Mouse (Mus musculus) limb, embryonic 12.5 days (tissue): ENCODE data around the gene Asz1. TPM values are rescaled to one million over a fixed set of nuclear protein-coding genes. Genes with fewer than 3 reads are reported as not detected.

ENCODE experiments used
- ATAC-seq: fragments of 200-750 bp; cut with Nextera tagmentation; 2 replicates; pipeline ENCODE4 v1.8.0; 2017; ENCODE audit warnings: low read depth, moderate TSS enrichment; ENCODE audit not compliant: insufficient number of reproducible peaks, insufficient read depth, low FRiP score, low TSS enrichment
- H3K27ac ChIP-seq: fragments of 300-500 bp; sonication (generic); 2 replicates; pipeline ENCODE4 v1.5.1; 2016; ENCODE audit warnings: mild to moderate bottlenecking, moderate library complexity
- H3K27me3 ChIP-seq: fragments of 300-500 bp; sonication (generic); 2 replicates; pipeline ENCODE4 v1.6.1; 2016; ENCODE audit warnings: mild to moderate bottlenecking, moderate library complexity
- H3K36me3 ChIP-seq: fragments of 300-500 bp; sonication (generic); 2 replicates; pipeline ENCODE4 v1.6.1; 2016; ENCODE audit warnings: mild to moderate bottlenecking, moderate library complexity
- H3K4me1 ChIP-seq: fragments of 300-500 bp; sonication (generic); replicated peaks from 2 replicates; pipeline ENCODE4 v1.6.1; 2016
- H3K4me2 ChIP-seq: fragments of 300-500 bp; sonication (generic); 2 replicates; pipeline ENCODE4 v1.6.1; 2016; ENCODE audit warnings: mild to moderate bottlenecking, moderate library complexity
- H3K4me3 ChIP-seq: fragments of 300-500 bp; sonication (generic); replicated peaks from 2 replicates; pipeline ENCODE4 v1.5.1; 2016; ENCODE audit warnings: mild to moderate bottlenecking
- H3K9ac ChIP-seq: fragments of 300-500 bp; sonication (generic); replicated peaks from 2 replicates; pipeline ENCODE4 v1.6.1; 2016; ENCODE audit warnings: mild to moderate bottlenecking, moderate library complexity
- H3K9me3 ChIP-seq: fragments of 300-500 bp; sonication (generic); 2 replicates; pipeline ENCODE4 v1.6.1; 2016; ENCODE audit warnings: mild to moderate bottlenecking, moderate library complexity
- WGBS: fragments of 180-500 bp; shearing (Covaris S2); methylation state at CpG from one replicate; pipeline ENCODE4 v1.1.7; 2016; 5-methylcytosine and 5-hydroxymethylcytosine counted together
- polyA plus RNA-seq: library from polyadenylated mRNA; unstranded; fragments of >200 nt; fragmentation: Nextera tagmentation; extraction: Ambion mirVana; gene quantifications from 2 replicates; pipeline ENCODE4 v1.2.1, GENCODE M21; 2016

Asz1 gene
- not detected in 2 replicates for polyA plus RNA-seq

DNA sequence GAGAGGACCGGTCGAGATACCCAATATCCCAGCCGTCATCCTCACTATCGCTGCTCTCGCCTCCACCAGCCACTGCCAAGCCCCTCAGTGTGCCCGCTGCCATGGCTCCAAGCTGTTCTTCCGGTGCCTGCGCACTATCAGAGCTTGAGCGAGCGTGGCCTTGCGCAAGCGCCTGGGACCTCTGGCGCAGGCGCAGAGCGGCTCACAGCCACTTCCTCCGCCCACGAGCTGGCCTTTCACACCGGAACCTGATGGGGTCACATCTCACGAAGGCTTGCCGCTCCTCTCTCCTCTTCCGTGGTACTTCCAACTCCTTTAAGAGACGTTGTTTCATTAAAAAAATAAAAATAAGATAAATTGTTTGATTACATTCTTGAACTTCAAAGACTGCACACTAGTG lies at the start of gene Asz1:
Gene Asz1 (minus strand): TSS at position 128 of the 400 bp plus-strand sequence.
- 94% methylated on average over 22 of the region's 22 CpGs for WGBS
- H3K36me3 ChIP-seq, result no peaks in the 10 kb centered on the region
- H3K4me1 ChIP-seq, result 0 out of 2 replicates have a peak, but pooled peaks cover 2% of the 10 kb centered on the region
- H3K4me3 ChIP-seq, result no peak within 1 kb of the TSS
- H3K9me3 ChIP-seq, result no peaks in the 10 kb centered on the region
- H3K4me2 ChIP-seq, result no peak within 1 kb of the TSS
- H3K27me3 ChIP-seq, result no peaks in the 10 kb centered on the region
- H3K27ac ChIP-seq, result no peak within 1 kb of the TSS
- no peak for ATAC-seq
- no peak within 1 kb of the TSS for H3K9ac ChIP-seq

DNA sequence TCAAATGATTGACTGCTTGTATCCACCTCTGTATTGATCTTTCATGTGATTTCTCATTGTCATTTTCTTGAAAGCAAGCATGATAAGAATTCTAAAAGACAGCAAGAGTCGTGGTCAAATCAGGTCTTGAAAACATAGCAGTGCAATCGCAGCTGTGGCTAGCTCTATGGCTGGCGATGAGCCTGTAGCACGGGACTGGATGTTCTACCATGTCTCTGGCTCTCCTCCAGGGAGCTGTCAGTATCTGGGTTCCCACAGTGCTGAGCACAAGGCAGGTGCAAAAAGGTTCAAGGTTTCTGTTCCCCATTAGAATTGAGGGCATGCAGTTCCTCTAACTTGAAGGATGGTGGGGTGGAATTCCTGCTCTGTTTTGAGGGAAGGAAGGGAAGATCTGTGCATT lies 44.2 kb upstream of the Asz1 start:
- H3K36me3 ChIP-seq, result no peaks in the 10 kb centered on the region
- WGBS, result 84% methylated on average over 4 of the region's 4 CpGs

DNA sequence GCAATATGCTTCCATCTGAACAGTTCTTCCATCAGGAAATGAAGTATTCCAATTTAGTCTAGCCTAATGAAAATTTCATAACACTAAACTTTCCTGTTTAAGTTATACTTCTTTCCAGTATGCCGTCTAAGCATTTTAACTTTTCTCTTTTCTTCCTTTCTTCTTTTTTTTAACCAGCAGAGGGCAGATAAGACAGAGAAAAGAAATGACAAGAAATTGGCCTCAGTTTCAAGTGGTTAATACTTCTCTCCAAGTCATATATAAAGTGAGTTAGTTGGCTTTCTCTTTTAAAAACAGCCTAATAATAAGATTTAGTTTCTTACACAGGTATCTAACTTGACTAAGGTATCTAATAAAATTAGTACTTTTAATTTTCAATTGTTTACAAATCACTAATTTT lies 26.4 kb upstream of the Asz1 start:
- no peaks in the 10 kb centered on the region for H3K4me1 ChIP-seq
- no peaks in the 10 kb centered on the region for H3K9me3 ChIP-seq
- no peak overlapping the region for H3K4me2 ChIP-seq
- H3K27me3 ChIP-seq, result no peaks in the 10 kb centered on the region
- no peak overlapping the region for H3K9ac ChIP-seq
- 51% methylated on average over 1 of the region's 1 CpGs for WGBS
- no peak overlapping the region for H3K27ac ChIP-seq
- H3K36me3 ChIP-seq, result no peaks in the 10 kb centered on the region
- no peak overlapping the region for H3K4me3 ChIP-seq
- ATAC-seq, result no peak

More for the DNA sequence above, 44.2 kb upstream of the Asz1 start:
- no peak overlapping the region for H3K9ac ChIP-seq
- H3K4me2 ChIP-seq, result no peak overlapping the region
- H3K4me1 ChIP-seq, result no peaks in the 10 kb centered on the region
- H3K4me3 ChIP-seq, result no peak overlapping the region
- no peak overlapping the region for H3K27ac ChIP-seq
- no peaks in the 10 kb centered on the region for H3K27me3 ChIP-seq
- no peak for ATAC-seq
- H3K9me3 ChIP-seq, result no peaks in the 10 kb centered on the region

DNA sequence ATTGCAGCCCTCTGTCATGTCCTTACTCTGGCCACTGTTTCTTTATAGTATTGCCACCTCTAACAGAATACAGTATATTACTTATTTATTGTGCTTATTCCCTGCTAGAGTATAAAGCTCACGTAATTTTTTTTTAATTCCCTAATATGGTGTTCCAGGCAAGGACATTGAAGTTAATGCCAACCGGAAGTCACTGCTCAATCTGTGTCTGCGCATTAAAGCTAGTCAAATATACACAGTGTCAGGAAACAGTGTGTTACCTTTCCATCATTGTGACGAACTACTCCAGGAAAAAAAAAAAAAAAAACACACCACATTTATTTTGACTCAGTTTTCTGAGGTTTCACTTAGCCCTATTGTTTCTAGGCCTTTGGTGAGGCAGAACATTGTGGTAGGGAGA lies 19.2 kb upstream of the Asz1 start:
- no peaks in the 10 kb centered on the region for H3K36me3 ChIP-seq
- H3K4me3 ChIP-seq, result no peak overlapping the region
- no peaks in the 10 kb centered on the region for H3K4me1 ChIP-seq
- H3K4me2 ChIP-seq, result no peak overlapping the region
- 89% methylated on average over 4 of the region's 4 CpGs for WGBS
- no peak for ATAC-seq
- no peaks in the 10 kb centered on the region for H3K9me3 ChIP-seq
- H3K27me3 ChIP-seq, result no peaks in the 10 kb centered on the region
- no peak overlapping the region for H3K27ac ChIP-seq
- no peak overlapping the region for H3K9ac ChIP-seq

DNA sequence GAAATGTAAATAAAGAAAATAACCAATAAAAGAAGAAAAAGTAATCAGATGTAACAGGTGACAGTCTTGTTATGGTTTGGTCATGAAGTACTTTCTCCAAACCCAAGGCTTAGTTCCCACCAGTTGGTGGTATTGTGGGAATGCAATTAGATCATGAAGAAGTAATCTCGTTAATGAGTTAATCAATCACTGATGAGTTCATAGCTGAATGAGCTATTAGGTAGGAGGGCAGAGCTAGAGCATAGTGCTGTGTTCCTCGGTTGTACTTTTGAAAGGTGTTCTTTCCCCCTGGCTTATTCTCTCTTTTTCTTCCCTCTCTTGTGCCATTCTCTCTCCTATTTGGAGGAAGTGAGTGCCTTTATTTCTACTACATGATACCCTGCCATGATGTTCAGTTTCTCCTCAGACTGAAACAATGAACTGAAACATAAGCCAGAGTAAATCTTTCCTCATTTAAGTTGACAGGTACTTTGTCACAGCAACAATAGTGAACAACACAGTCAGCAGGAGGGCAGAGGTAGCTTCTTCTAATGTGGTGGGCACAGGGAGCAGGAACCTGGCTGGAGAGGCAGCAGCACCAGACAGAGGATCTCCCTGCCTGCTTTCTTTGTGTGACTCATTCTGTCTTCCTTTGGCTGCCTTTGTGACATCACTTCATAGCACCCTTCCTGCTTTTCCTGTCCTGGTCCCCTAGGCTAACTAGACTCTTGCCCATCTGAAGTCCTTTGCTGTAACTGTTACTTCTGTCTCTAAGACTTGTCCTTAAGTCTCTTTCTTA lies 18.5 kb upstream of the Asz1 start:
- H3K27ac ChIP-seq, result no peak overlapping the region
- H3K36me3 ChIP-seq, result no peaks in the 10 kb centered on the region

DNA sequence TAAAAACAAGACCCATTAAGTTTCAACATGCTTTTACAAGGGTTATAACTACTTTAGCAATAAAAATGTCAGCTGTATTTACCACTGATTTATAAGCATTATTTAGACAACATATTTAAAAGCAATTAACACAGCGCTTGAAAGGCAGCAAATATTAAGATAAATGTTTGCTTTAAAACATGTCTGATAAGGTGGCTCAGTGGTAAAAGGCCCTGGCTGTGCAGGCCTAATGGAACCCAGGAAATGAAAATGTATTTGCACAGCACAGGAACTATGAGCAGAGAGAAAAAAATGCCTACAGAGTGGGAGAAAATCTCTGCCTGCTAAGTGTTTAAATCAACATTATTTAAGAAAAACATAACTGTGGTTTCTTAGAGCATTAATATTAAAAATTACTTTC lies 12.0 kb downstream of the Asz1 start:
- H3K4me1 ChIP-seq, result no peaks in the 10 kb centered on the region
- H3K4me2 ChIP-seq, result no peak overlapping the region
- WGBS, result 34% methylated on average over 1 of the region's 1 CpGs
- H3K27ac ChIP-seq, result no peak overlapping the region
- H3K36me3 ChIP-seq, result no peaks in the 10 kb centered on the region
- no peak overlapping the region for H3K4me3 ChIP-seq
- no peaks in the 10 kb centered on the region for H3K9me3 ChIP-seq
- ATAC-seq, result no peak
- no peak overlapping the region for H3K9ac ChIP-seq
- no peaks in the 10 kb centered on the region for H3K27me3 ChIP-seq

More for the DNA sequence above, 18.5 kb upstream of the Asz1 start:
- Histone ChIP-seq H3K9me3 (no peaks in the 10 kb centered on the region), H3K4me1 (no peaks in the 10 kb centered on the region), H3K27me3 (no peaks in the 10 kb centered on the region), H3K9ac (no peak overlapping the region), H3K4me2 (no peak overlapping the region), H3K4me3 (no peak overlapping the region)
- WGBS, result 71% methylated on average over 2 of the region's 2 CpGs
- no peak for ATAC-seq

DNA sequence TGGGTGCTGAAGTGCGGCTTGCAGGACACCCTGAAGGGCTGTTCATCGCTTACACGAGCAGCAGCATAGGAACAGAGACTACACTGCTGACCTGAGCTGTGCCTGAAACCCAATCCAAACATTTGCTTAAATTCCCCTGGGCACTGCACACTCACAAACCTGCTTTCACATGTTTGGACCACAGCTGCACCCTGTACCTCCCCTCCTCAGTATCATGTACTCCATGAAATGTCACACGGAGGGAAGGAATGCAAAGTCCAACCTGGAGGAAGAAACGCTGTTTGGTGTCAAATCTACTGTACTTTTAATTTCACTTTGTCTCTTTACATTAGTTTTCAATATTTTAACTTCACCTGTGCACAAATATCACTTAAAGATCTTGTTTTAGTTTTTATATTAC lies 19.8 kb downstream of the Asz1 start:
- 84% methylated on average over 5 of the region's 5 CpGs for WGBS
- no peak for ATAC-seq
- Histone ChIP-seq H3K9me3 (no peaks in the 10 kb centered on the region), H3K27ac (no peak overlapping the region), H3K4me3 (no peak overlapping the region), H3K4me2 (no peak overlapping the region), H3K27me3 (no peaks in the 10 kb centered on the region), H3K9ac (no peak overlapping the region), H3K4me1 (no peaks in the 10 kb centered on the region), H3K36me3 (no peaks in the 10 kb centered on the region)

DNA sequence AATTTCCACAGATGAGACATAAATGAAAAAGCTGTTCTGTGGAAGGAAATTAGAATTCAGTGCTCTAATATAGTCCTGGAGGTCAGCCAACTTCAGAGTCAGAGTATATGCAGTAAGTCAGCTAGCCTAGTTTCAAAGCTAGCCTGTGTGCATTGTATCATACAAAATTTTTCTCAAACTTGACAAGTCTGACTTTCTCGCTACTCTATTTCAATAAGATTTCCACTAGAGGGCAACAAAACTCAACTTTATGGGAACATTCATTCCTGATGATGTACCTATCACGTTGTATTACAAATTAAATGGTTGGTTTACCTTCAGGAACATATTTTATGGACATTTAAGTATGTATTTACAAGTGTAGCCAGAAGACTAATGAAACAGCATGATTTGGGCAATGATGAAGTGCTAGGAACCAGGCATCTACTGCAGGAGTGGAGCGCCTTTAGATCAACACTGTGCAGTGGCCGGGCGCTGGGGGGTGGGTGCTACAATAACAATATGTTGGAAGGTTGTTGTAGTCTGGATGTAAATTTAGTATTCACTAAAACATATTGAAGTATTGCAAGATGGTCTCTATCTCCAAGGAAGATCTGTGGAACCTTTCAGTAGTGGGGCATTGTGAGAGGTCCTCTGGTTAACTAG lies 21.6 kb downstream of the Asz1 start:
- Histone ChIP-seq H3K36me3 (no peaks in the 10 kb centered on the region), H3K9ac (no peak overlapping the region), H3K4me2 (no peak overlapping the region), H3K4me1 (no peaks in the 10 kb centered on the region), H3K27me3 (no peaks in the 10 kb centered on the region), H3K27ac (no peak overlapping the region), H3K9me3 (no peaks in the 10 kb centered on the region), H3K4me3 (no peak overlapping the region)
- no peak for ATAC-seq
- WGBS, result 59% methylated on average over 5 of the region's 5 CpGs

DNA sequence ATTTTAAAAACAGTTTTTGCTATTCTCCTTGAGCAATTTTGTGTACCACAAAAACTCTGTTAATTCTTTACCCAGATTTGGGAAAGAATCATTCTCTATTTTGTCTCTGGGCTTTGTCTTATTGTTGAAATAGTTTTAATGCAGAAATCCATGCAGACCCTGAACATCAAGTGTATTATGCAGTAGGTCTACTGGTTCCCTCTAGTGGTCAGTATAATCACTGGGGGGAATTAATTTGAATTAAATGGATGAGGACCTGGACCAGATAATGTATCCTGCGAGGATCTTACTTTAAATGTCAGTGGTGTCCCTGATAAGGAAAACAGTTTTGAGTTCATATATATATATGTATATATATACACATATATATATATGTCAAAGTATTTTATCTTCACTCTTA lies 30.2 kb downstream of the Asz1 start:
- Histone ChIP-seq H3K4me2 (no peak overlapping the region), H3K27ac (no peak overlapping the region), H3K9ac (no peak overlapping the region), H3K4me1 (peaks cover 7% of the 10 kb centered on the region; the same call in 1 of the 2 replicates), H3K27me3 (no peaks in the 10 kb centered on the region), H3K36me3 (no peaks in the 10 kb centered on the region), H3K9me3 (no peaks in the 10 kb centered on the region), H3K4me3 (no peak overlapping the region)
- WGBS, result 37% methylated on average over 1 of the region's 1 CpGs
- no peak for ATAC-seq

DNA sequence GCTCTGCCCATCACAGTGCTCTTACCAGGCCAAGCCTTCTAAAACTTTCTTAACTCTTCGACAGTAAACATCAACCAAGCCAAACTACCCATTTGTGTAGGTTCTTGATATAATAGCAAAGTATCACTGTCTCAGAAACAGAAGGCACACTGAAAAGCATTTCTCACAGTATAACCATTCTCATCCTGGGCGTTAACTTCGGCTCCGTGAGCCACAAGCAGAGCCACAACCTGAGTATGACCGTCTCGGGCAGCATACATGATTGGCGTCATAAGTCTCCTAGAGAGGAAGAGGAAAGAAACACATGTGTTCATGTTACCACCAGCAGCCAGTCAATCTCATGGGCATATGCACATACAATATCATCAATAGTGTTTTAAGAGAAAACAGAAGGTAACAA lies 31.9 kb downstream of the Asz1 start:
- no peaks in the 10 kb centered on the region for H3K9me3 ChIP-seq
- no peak overlapping the region for H3K9ac ChIP-seq
- H3K4me2 ChIP-seq, result no peak overlapping the region
- no peak for ATAC-seq
- peaks cover 7% of the 10 kb centered on the region; the same call in 1 of the 2 replicates for H3K4me1 ChIP-seq
- H3K4me3 ChIP-seq, result no peak overlapping the region
- H3K27ac ChIP-seq, result no peak overlapping the region
- no peaks in the 10 kb centered on the region for H3K27me3 ChIP-seq
- no peaks in the 10 kb centered on the region for H3K36me3 ChIP-seq
- WGBS, result 76% methylated on average over 7 of the region's 7 CpGs

DNA sequence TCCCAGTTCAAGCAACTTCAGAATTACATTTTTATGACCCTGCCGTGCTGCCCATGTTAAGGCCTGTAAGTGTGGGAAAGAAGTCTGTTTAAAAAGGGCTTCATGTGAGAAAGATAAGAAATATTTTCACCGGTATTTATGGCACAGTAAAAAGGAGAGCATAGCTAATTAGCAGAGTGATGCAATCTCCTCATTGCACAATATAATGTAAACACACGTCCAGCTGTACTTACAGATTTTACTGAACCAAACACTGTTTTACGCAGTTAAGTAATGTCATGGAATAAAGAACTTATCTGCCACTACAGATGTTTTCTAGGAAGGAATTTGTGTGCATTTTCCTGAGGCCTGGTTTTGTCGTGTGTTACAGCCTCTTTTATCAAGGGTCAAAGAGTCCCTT lies 32.3 kb downstream of the Asz1 start:
- no peak overlapping the region for H3K4me2 ChIP-seq
- WGBS, result 37% methylated on average over 5 of the region's 5 CpGs
- no peaks in the 10 kb centered on the region for H3K27me3 ChIP-seq
- ATAC-seq, result no peak
- no peaks in the 10 kb centered on the region for H3K36me3 ChIP-seq
- H3K9me3 ChIP-seq, result no peaks in the 10 kb centered on the region
- no peak overlapping the region for H3K4me3 ChIP-seq
- H3K4me1 ChIP-seq, result peaks cover 7% of the 10 kb centered on the region; the same call in 1 of the 2 replicates
- H3K27ac ChIP-seq, result no peak overlapping the region
- H3K9ac ChIP-seq, result no peak overlapping the region
